Mouse (Mus musculus) forebrain, embryonic 13.5 days (tissue): ENCODE measurements around the gene Apol8. TPM values are rescaled to one million over a fixed set of nuclear protein-coding genes. Genes with fewer than 3 reads are reported as not detected.

Experiments
- ATAC-seq: fragments of 200-750 bp; cut with Nextera tagmentation; 2 replicates; pipeline ENCODE4 v1.8.0; 2017
- H3K27ac ChIP-seq: fragments of 300-500 bp; sonication (generic); 2 replicates; pipeline ENCODE4 v1.5.1; 2015; ENCODE audit warnings: inconsistent platforms, mild to moderate bottlenecking, moderate library complexity
- H3K27me3 ChIP-seq: fragments of 300-500 bp; sonication (generic); 2 replicates; pipeline ENCODE4 v1.6.1; 2015; ENCODE audit warnings: mild to moderate bottlenecking, inconsistent platforms
- H3K36me3 ChIP-seq: fragments of 300-500 bp; sonication (generic); 2 replicates; pipeline ENCODE4 v1.6.1; 2015; ENCODE audit warnings: mild to moderate bottlenecking, inconsistent platforms; ENCODE audit not compliant: poor library complexity, severe bottlenecking
- H3K4me1 ChIP-seq: fragments of 300-500 bp; sonication (generic); 2 replicates; pipeline ENCODE4 v1.6.1; 2015; ENCODE audit warnings: inconsistent platforms
- H3K4me2 ChIP-seq: fragments of 300-500 bp; sonication (generic); 2 replicates; pipeline ENCODE4 v1.6.1; 2015; ENCODE audit warnings: inconsistent platforms, mild to moderate bottlenecking, moderate library complexity
- H3K4me3 ChIP-seq: fragments of 300-500 bp; sonication (generic); 2 replicates; pipeline ENCODE4 v1.5.1; 2015; ENCODE audit warnings: mild to moderate bottlenecking, inconsistent platforms
- H3K9ac ChIP-seq: fragments of 300-500 bp; sonication (generic); 2 replicates; pipeline ENCODE4 v1.6.1; 2015; ENCODE audit warnings: mild to moderate bottlenecking, inconsistent platforms
- H3K9me3 ChIP-seq: fragments of 300-500 bp; sonication (generic); replicated peaks from 2 replicates; pipeline ENCODE4 v1.6.1; 2016; ENCODE audit warnings: inconsistent platforms
- WGBS: fragments of 180-500 bp; shearing (Covaris S2); methylation state at CpG from one replicate; pipeline ENCODE4 v1.1.7; 2015; 5-methylcytosine and 5-hydroxymethylcytosine counted together
- polyA plus RNA-seq: library from polyadenylated mRNA; unstranded; fragments of >200 nt; fragmentation: Nextera tagmentation; extraction: Ambion mirVana; gene quantifications from 2 replicates; pipeline ENCODE4 v1.2.1, GENCODE M21; 2015

Gene Apol8
- polyA plus RNA-seq, 1 experiment from 2014 or later = 0.08 TPM

DNA sequence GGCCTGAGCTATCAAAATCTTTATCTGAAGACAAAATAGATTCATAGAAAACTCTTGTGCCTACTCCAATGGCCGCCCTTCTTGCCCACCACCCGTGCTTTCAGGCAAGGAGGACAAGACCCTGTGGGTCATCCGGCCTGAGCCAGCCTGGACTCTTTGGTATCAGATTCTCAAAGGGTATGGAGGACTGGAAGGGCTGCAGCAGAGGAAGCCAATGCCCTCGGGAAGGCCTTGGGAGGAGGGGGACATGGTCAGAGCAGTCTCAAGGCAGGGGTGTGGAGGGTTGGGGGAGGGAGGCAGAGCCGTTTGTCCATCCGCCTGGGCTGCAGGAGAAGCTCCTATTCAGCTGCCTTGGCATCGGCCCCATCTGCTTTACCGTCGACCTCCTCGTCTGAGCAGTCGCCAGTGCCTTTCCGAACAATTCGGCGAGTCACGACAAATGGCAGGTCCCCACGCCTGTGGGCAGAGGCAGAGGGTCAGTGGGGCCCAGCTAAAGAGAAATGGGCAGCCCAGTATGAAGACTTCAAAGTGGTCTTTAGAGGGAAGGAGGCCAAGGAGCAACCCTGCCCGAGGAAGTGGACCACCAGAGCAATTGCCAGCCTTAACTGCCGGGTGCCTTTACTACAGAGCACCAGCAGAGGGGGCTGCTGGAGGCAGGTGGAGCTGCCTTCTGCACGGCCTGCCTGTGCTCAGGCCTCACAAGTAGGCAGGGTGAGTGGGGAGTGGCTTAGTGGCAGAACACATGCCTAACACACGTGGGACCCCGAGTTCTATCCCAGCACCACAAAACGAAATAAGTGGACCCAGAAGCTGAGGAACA lies 5.0 kb upstream of the Apol8 start:
- 79% methylated on average over 22 of the region's 22 CpGs for WGBS
- ATAC-seq = no peak
- H3K36me3 ChIP-seq = peaks cover 69% of the 10 kb centered on the region

GRCm38 (mm10) chr15:77761083-77761482 lies 4.3 kb upstream of the Apol8 start:
- no peaks in the 10 kb centered on the region for H3K9me3 ChIP-seq
- H3K9ac ChIP-seq = no peak overlapping the region
- H3K4me1 ChIP-seq = no peaks in the 10 kb centered on the region
- H3K4me2 ChIP-seq = no peak overlapping the region
- 95% methylated on average over 6 of the region's 7 CpGs for WGBS
- H3K4me3 ChIP-seq = no peak overlapping the region
- ATAC-seq = no peak
- H3K36me3 ChIP-seq = peaks cover 62% of the 10 kb centered on the region
- H3K27me3 ChIP-seq = no peaks in the 10 kb centered on the region
- no peak overlapping the region for H3K27ac ChIP-seq

More for the DNA sequence above, 5.0 kb upstream of the Apol8 start:
- Histone ChIP-seq H3K27me3 (no peaks in the 10 kb centered on the region), H3K9ac (no peak overlapping the region), H3K4me1 (no peaks in the 10 kb centered on the region), H3K4me3 (no peak overlapping the region), H3K27ac (no peak overlapping the region), H3K4me2 (no peak overlapping the region), H3K9me3 (no peaks in the 10 kb centered on the region)

GRCm38 (mm10) chr15:77760037-77760436 lies 3.2 kb upstream of the Apol8 start:
- Histone ChIP-seq H3K36me3 (peaks cover 52% of the 10 kb centered on the region), H3K27me3 (no peaks in the 10 kb centered on the region), H3K9me3 (no peaks in the 10 kb centered on the region), H3K4me2 (no peak overlapping the region), H3K4me1 (no peaks in the 10 kb centered on the region), H3K4me3 (no peak overlapping the region), H3K27ac (no peak overlapping the region), H3K9ac (no peak overlapping the region)
- ATAC-seq = no peak
- 93% methylated on average over 16 of the region's 16 CpGs for WGBS

DNA sequence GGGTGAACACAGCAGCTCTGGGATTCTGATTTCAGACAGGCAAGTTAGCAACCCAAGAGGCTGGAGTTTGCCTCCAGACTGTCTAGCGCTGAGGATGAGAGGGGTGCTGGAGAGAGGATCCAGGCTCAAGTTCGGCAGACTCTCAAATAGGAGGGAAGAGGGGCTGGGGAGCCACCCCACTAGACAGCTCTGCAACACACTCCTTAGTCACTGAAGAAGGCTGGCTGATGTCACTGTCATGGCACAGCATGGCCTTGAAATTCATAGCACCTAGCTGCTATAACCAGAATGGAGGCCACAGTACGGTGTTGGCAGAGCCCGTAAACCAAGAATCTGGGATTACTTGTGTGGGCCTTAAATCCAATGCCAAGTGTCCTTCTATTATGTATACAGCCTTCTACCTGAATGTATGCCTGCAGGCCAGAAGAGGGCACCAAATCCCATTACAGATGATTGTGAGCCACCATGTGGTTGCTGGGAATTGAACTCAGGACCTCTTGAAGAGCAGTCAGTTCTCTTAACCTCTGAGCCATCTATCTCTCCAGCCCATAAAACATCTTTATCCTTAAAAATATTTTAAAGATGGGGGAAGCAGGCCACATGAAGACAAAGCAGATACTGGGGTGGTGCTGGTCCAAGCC lies 903 bp upstream of the Apol8 start:
- peaks cover 28% of the 10 kb centered on the region for H3K36me3 ChIP-seq
- ATAC-seq = no peak
- H3K27ac ChIP-seq = no peak overlapping the region
- H3K4me3 ChIP-seq = no peak overlapping the region
- 79% methylated on average over 4 of the region's 4 CpGs for WGBS
- H3K9ac ChIP-seq = no peak overlapping the region
- no peak overlapping the region for H3K4me2 ChIP-seq
- no peaks in the 10 kb centered on the region for H3K9me3 ChIP-seq
- no peaks in the 10 kb centered on the region for H3K4me1 ChIP-seq
- H3K27me3 ChIP-seq = no peaks in the 10 kb centered on the region

DNA sequence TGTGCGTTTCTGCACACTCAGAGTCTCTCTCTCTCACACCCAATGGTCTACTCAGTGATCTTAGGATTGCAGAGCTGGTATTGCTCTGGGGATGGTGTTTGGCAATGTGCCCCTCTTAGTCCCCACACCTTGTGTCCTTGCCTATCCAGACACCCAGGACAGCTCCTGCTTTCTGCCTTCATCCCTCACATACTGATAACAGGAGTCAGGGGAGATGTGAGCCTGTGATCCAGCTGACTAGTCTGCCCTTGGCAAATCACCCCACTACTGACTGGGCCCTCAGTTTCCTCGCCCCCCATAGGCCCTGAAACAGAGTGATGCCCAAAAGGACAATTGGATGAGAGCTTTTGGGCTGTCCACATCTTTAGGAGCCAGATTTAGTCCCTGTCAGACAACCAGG lies 722 bp downstream of the Apol8 start:
- no peaks in the 10 kb centered on the region for H3K4me1 ChIP-seq
- H3K4me2 ChIP-seq = no peak overlapping the region
- H3K9me3 ChIP-seq = no peaks in the 10 kb centered on the region
- no peak for ATAC-seq
- H3K36me3 ChIP-seq = peaks cover 12% of the 10 kb centered on the region
- no peak overlapping the region for H3K27ac ChIP-seq
- WGBS = 58% methylated on average over 2 of the region's 2 CpGs
- H3K27me3 ChIP-seq = no peaks in the 10 kb centered on the region
- no peak overlapping the region for H3K9ac ChIP-seq
- no peak overlapping the region for H3K4me3 ChIP-seq

DNA sequence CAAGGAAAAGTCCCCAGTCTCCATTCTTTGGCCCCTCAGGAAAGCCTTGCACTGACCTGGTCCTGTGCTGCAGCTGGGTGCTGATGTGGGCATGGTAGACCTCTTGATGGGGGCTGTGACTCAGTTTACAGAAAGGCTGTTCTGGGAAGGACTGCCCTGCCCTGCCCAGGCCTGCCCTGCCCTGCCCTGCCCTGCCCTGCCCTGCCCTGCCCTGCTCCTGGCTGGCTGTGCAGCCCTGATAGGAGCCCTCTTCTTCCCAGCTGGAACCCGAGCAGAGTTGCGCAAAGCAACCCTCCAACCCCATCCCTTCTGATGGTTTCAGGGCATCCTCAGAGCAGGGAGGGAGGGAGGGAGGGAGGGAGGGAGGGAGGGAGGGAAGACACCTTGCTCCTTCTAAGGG lies 1.7 kb downstream of the Apol8 start:
- Histone ChIP-seq H3K4me1 (no peaks in the 10 kb centered on the region), H3K4me2 (no peak overlapping the region), H3K27me3 (no peaks in the 10 kb centered on the region), H3K9ac (no peak overlapping the region), H3K36me3 (peaks cover 3% of the 10 kb centered on the region), H3K27ac (no peak overlapping the region), H3K4me3 (no peak overlapping the region), H3K9me3 (no peaks in the 10 kb centered on the region)
- no CpG with 5 or more reads among the region's 2 CpGs for WGBS
- ATAC-seq = no peak

DNA sequence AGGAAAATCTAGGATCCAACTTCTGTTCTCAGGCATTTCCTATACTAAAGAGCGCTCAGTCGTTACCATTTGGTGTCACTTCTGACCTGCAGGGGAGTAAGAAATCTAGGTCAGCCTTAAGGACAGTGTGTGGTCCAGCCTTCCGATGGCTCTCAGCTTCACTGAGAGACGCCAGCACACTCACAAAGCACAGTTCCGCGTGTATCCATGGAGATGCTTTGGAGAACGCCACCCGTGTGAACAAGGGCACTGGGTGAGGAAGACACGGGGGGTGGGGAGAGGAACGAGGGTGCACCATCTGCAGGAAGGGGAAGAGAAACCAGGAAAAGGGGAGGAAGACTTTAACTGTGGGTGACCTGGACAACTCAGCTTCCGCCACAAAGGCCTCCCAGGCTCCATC lies 4.4 kb downstream of the Apol8 start:
- no peaks in the 10 kb centered on the region for H3K4me1 ChIP-seq
- no peaks in the 10 kb centered on the region for H3K27me3 ChIP-seq
- H3K27ac ChIP-seq = no peak overlapping the region
- no peaks in the 10 kb centered on the region for H3K9me3 ChIP-seq
- no peak overlapping the region for H3K4me2 ChIP-seq
- H3K36me3 ChIP-seq = no peaks in the 10 kb centered on the region
- no peak overlapping the region for H3K4me3 ChIP-seq
- 58% methylated on average over 11 of the region's 11 CpGs for WGBS
- no peak overlapping the region for H3K9ac ChIP-seq
- ATAC-seq = no peak

DNA sequence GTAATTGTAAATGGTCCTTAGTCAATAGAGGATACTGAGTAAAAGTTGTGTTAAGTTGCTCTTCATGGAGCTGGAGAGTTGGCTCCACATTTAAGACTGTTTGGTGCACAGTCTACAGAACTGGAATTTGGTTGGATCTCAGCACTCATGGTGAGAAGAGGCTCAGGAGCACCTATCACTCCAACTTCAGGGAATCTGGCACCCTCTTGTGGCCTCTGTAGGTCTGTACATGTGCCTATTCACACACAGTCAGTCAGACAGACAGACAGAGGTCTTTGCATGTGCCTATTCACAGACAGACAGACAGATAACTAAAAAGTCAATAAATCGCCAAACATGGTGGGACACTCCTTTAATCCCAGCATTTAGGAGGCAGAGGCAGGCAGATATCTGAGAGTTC lies 6.3 kb downstream of the Apol8 start:
- Histone ChIP-seq H3K9ac (no peak overlapping the region), H3K36me3 (no peaks in the 10 kb centered on the region), H3K27ac (no peak overlapping the region), H3K4me3 (no peak overlapping the region), H3K9me3 (no peaks in the 10 kb centered on the region), H3K4me1 (no peaks in the 10 kb centered on the region), H3K27me3 (no peaks in the 10 kb centered on the region), H3K4me2 (no peak overlapping the region)
- 50% methylated on average over 1 of the region's 1 CpGs for WGBS
- no peak for ATAC-seq

DNA sequence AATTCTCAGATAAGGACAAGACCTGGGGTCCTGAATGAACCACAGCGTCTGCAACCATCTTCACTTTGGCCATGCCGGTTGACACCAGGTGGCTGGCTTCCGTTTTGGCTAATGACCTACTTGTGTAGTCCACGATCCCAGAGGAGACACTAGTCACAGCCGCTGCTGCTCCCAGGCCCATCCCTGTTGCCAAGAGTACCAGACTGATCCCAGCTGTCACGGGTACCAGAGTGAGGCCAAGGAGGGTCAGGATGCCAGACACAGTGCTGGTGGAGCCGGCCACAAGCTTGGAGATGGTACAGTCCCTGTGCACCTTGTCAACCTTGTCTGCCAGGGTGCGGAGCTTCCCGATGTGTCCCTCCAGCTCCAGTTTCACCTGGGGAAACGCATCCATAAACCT lies 7.1 kb downstream of the Apol8 start:
- Histone ChIP-seq H3K27me3 (no peaks in the 10 kb centered on the region), H3K4me3 (no peak overlapping the region), H3K9ac (no peak overlapping the region), H3K4me1 (no peaks in the 10 kb centered on the region), H3K36me3 (no peaks in the 10 kb centered on the region), H3K4me2 (no peak overlapping the region), H3K27ac (no peak overlapping the region), H3K9me3 (no peaks in the 10 kb centered on the region)
- ATAC-seq = no peak
- 90% methylated on average over 10 of the region's 10 CpGs for WGBS

DNA sequence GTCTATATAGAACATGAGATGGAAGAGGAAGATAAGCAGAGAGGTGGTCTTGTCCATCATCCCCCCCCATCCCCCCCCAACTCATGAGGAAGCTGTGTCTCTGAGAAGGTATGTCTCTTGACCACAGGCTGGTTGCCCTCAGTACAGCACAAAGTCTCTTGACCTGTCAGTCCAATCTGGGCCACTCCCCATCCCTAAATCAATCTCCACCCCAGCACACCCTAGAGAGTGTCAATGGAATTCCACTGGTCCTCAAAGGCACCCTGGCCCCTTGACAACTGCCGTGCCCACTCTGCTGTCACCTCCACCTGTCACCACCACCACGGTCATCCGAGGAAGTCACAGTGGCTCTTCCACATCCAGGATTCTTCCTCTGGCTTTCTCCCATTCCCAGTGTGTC lies 8.4 kb downstream of the Apol8 start:
- 93% methylated on average over 3 of the region's 3 CpGs for WGBS
- Histone ChIP-seq H3K4me3 (no peak overlapping the region), H3K36me3 (no peaks in the 10 kb centered on the region), H3K27ac (no peak overlapping the region), H3K4me1 (no peaks in the 10 kb centered on the region), H3K4me2 (no peak overlapping the region), H3K27me3 (no peaks in the 10 kb centered on the region), H3K9ac (no peak overlapping the region), H3K9me3 (no peaks in the 10 kb centered on the region)
- ATAC-seq = no peak

- H3K9ac ChIP-seq = no peak overlapping the region
- WGBS = 91% methylated on average over 1 of the region's 1 CpGs
- H3K4me3 ChIP-seq = no peak overlapping the region
- no peaks in the 10 kb centered on the region for H3K36me3 ChIP-seq
- H3K27me3 ChIP-seq = no peaks in the 10 kb centered on the region
- H3K4me2 ChIP-seq = no peak overlapping the region
- no peak for ATAC-seq
- H3K27ac ChIP-seq = no peak overlapping the region
- no peaks in the 10 kb centered on the region for H3K4me1 ChIP-seq
- no peaks in the 10 kb centered on the region for H3K9me3 ChIP-seq
Observed at GRCm38 (mm10) chr15:77746326-77746725, 10.5 kb downstream of the Apol8 start.

GRCm38 (mm10) chr15:77745081-77745480 lies 11.7 kb downstream of the Apol8 start:
- no peak overlapping the region for H3K4me2 ChIP-seq
- H3K27ac ChIP-seq = no peak overlapping the region
- H3K9me3 ChIP-seq = no peaks in the 10 kb centered on the region
- no peak overlapping the region for H3K4me3 ChIP-seq
- no peaks in the 10 kb centered on the region for H3K27me3 ChIP-seq
- ATAC-seq = no peak
- no peak overlapping the region for H3K9ac ChIP-seq
- H3K36me3 ChIP-seq = no peaks in the 10 kb centered on the region
- no peaks in the 10 kb centered on the region for H3K4me1 ChIP-seq

GRCm38 (mm10) chr15:77744632-77745031 lies 12.2 kb downstream of the Apol8 start:
- H3K27ac ChIP-seq = no peak overlapping the region
- whole genome bisulfite sequencing = 58% methylated on average over 5 of the region's 5 CpGs

More at GRCm38 (mm10) chr15:77744632-77745031, 12.2 kb downstream of the Apol8 start:
- H3K4me3 ChIP-seq = no peak overlapping the region
- no peak for ATAC-seq
- H3K4me1 ChIP-seq = no peaks in the 10 kb centered on the region
- no peaks in the 10 kb centered on the region for H3K27me3 ChIP-seq
- H3K36me3 ChIP-seq = no peaks in the 10 kb centered on the region
- H3K9me3 ChIP-seq = no peaks in the 10 kb centered on the region
- H3K9ac ChIP-seq = no peak overlapping the region
- H3K4me2 ChIP-seq = no peak overlapping the region
